In genomic region chr4:46990281-46991015, GRCm38 (mm10) we compare ENCODE assay signal across 9 mouse cellular contexts. TPM values are rescaled to one million over a fixed set of nuclear protein-coding genes. Genes with fewer than 3 reads are reported as not detected.
DNase-seq lines count a peak whose midpoint lies in the region; ATAC-seq lines count a peak whose summit lies in the region.
"Had no signal": no experiment of that assay in that cellular context is flagged by ENCODE, and none has a peak within 500 bp of the region (broad histone marks: within the 10 kb centered on the region; RNA-seq: fewer than 3 reads in every experiment).

No protein-coding gene starts in this region.

- peak overlapping the region; percentile 88; the same call in 1 of the 2 replicates for H3K4me2 ChIP-seq in heart, embryonic 12.5 days
- peak overlapping the region; percentile 95 for H3K4me2 ChIP-seq in embryonic facial prominence, embryonic 14.5 days (ENCODE audit: low read depth, low read length)
- peak overlapping the region; percentile 79 for H3K4me2 ChIP-seq in neural tube, embryonic 14.5 days (ENCODE audit: low read depth, low read length)

- no peaks in the 10 kb centered on the region for H3K36me3 ChIP-seq in heart, embryonic 12.5 days
- no peaks in the 10 kb centered on the region for H3K36me3 ChIP-seq in embryonic facial prominence, embryonic 14.5 days (ENCODE audit: control insufficient read depth, insufficient read depth, low read length)
- no peaks in the 10 kb centered on the region for H3K36me3 ChIP-seq in neural tube, embryonic 14.5 days (ENCODE audit: control insufficient read depth, insufficient read depth, low read length)

- 5% methylated on average over 29 of the region's 29 CpGs for WGBS in heart, embryonic 12.5 days
- WGBS in embryonic facial prominence, embryonic 14.5 days: 6% methylated on average over 18 of the region's 29 CpGs
- 3% methylated on average over 29 of the region's 29 CpGs for WGBS in neural tube, embryonic 14.5 days

- ATAC-seq in heart, embryonic 12.5 days (ENCODE audit: insufficient number of reproducible peaks, low FRiP score): no peak
- ATAC-seq in embryonic facial prominence, embryonic 14.5 days (ENCODE audit: low read depth): peak; percentile 54
- ATAC-seq in neural tube, embryonic 14.5 days (ENCODE audit: low read depth): peak; percentile 12

- H3K4me1 ChIP-seq in heart, embryonic 12.5 days (replicated peaks): peaks cover 21% of the 10 kb centered on the region; the same call in 1 of the 2 replicates
- no peaks in the 10 kb centered on the region for H3K4me1 ChIP-seq in embryonic facial prominence, embryonic 14.5 days (ENCODE audit: control insufficient read depth, insufficient read depth, low read length)
- peaks cover 7% of the 10 kb centered on the region; the same call in 1 of the 2 replicates for H3K4me1 ChIP-seq in neural tube, embryonic 14.5 days (ENCODE audit: control insufficient read depth, insufficient read depth, low read length)
- H3K4me1 ChIP-seq: megakaryocyte, embryonic 14.5 days had no signal

- DNase-seq in heart, adult 8-10 months (ENCODE audit: low spot score): no peak
- peak; percentile 59 for DNase-seq in ZHBTc4 (ENCODE audit: low read depth, low spot score)
- peak; percentile 38 for DNase-seq in embryonic facial prominence, embryonic 14.5 days (ENCODE audit: low spot score)
- peak; percentile 47 for DNase-seq in left cerebral cortex, postnatal 4 days
- DNase-seq in spleen, adult 18-20 months: no peak
- no peak for DNase-seq in lung, postnatal 25 days (ENCODE audit: low spot score)

- intact Hi-C loops in left cerebral cortex, postnatal 4 days (cut with DNase I): no loop called here

- H3K4me3 ChIP-seq in heart, embryonic 12.5 days: 0 out of 2 replicates have a peak overlapping the region, but pooled peaks have one; percentile 48
- peak overlapping the region; percentile 56 for H3K4me3 ChIP-seq in embryonic facial prominence, embryonic 14.5 days (ENCODE audit: low read depth, low read length)
- H3K4me3 ChIP-seq in neural tube, embryonic 14.5 days (ENCODE audit: low read depth, low read length): peak overlapping the region; percentile 69
- H3K4me3 ChIP-seq: megakaryocyte, embryonic 14.5 days had no signal

- H3K9ac ChIP-seq in heart, embryonic 12.5 days: no peak overlapping the region
- no peak overlapping the region for H3K9ac ChIP-seq in embryonic facial prominence, embryonic 14.5 days (ENCODE audit: low read depth, low read length)
- peak overlapping the region; percentile 67 for H3K9ac ChIP-seq in neural tube, embryonic 14.5 days (replicated peaks; ENCODE audit: low read depth, low read length)

- H3K9me3 ChIP-seq in heart, embryonic 12.5 days (replicated peaks): no peaks in the 10 kb centered on the region
- H3K9me3 ChIP-seq in embryonic facial prominence, embryonic 14.5 days (ENCODE audit: control insufficient read depth, low read length): no peaks in the 10 kb centered on the region
- H3K9me3 ChIP-seq in neural tube, embryonic 14.5 days (ENCODE audit: control insufficient read depth, low read length): no peaks in the 10 kb centered on the region
- H3K9me3 ChIP-seq: megakaryocyte, embryonic 14.5 days had no signal

- no peak overlapping the region for H3K27ac ChIP-seq in heart, embryonic 12.5 days (ENCODE audit: poor library complexity, severe bottlenecking)
- H3K27ac ChIP-seq in embryonic facial prominence, embryonic 14.5 days (replicated peaks; ENCODE audit: low read depth, low read length): no peak overlapping the region
- peak overlapping the region; percentile 72; the same call in 1 of the 2 replicates for H3K27ac ChIP-seq in neural tube, embryonic 14.5 days (ENCODE audit: low read depth, low read length)

- peaks cover 91% of the 10 kb centered on the region for H3K27me3 ChIP-seq in heart, embryonic 12.5 days (replicated peaks)
- peaks cover 62% of the 10 kb centered on the region for H3K27me3 ChIP-seq in embryonic facial prominence, embryonic 14.5 days (replicated peaks; ENCODE audit: control insufficient read depth, insufficient read depth, low read length)
- peaks cover 21% of the 10 kb centered on the region for H3K27me3 ChIP-seq in neural tube, embryonic 14.5 days (ENCODE audit: control insufficient read depth, insufficient read depth, low read length)

RNA-seq across cellular contexts. Expression of gene Gabbr2, which starts 1.2 kb away (rescaled TPM):
- polyA plus RNA-seq in heart, embryonic 12.5 days (2016; fragmentation: Nextera tagmentation; extraction: Ambion mirVana): 0.05 and 0.06 TPM in 2 replicates
- under 1 TPM; 0.03 to 0.52 (median 0.18) TPM for total RNA-seq in heart, adult 8-10 months (2022)
- 0.64 and 0.78 TPM in 2 replicates for polyA plus RNA-seq in embryonic facial prominence, embryonic 14.5 days (2014; fragmentation: Nextera tagmentation; extraction: Ambion mirVana)
- 100 to 1,000 TPM; 134 to 144 TPM for total RNA-seq in left cerebral cortex, postnatal 4 days (2021)
- 12.2 and 16.4 TPM in 2 replicates for polyA plus RNA-seq in neural tube, embryonic 14.5 days (2014; fragmentation: Nextera tagmentation; extraction: Ambion mirVana)

Comparison
In these comparisons a context has a peak if more than half of its experiments do, and no peak if none do; other contexts are left out.
1. DNase-seq: peak in ZHBTc4 (single experiment), embryonic facial prominence, embryonic 14.5 days (single experiment) and left cerebral cortex, postnatal 4 days (single experiment); none in heart, adult 8-10 months (single experiment), spleen, adult 18-20 months (0 of 2) and lung, postnatal 25 days (single experiment).
2. Peak in every context shown above with its lines, with median percentiles within 50 percentile points of each other: H3K4me2 ChIP-seq and H3K4me3 ChIP-seq.